Mouse (Mus musculus): ENCODE results near the gene Zfp867.

Zfp867 gene

GRCm38 (mm10) chr11:59472326-59472677 lies at the start of gene Zfp867:
TSS of gene Zfp867 (minus strand) at chr11:59472474.
- DNase-seq (ENCODE audit: low read depth, low spot score) = no peak

DNA sequence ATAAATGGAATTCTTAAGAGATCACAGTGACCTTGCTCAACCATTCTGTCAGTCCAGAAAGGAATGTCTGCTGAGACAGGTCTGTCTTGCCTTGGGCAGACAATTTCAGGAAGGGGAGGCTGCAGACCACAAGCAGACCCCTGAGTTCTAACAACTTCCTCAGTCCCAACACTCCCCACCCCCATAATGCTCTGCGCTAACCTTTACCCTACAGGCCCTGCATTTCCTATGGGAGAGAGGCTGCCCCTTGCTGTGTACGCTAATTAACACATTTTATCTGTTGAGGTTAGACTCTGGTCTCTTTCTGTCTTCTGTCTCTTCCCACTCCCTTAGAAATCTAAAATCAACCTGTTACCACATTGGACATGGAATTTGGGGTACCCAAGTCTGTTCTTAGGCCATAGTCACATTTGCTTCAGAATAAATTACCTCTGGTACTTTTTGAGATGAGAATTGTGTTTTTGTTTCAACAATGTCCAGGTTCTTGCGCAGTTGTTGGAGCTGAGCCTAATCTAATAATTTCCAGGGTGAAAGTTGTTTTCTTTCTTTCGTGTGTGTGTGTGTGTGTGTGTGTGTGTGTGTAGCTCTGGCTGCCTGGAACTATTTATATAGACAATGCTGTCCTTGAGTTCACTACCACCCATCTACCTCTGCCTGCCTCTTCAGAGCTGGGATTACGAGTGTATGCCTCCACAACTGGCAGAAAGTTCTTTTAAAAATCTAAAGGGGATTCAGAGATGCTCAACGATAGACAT lies 47.6 kb upstream of the Zfp867 start:
- no peak for DNase-seq (ENCODE audit: low read depth, low spot score)

GRCm38 (mm10) chr11:59518226-59518625 lies 46.0 kb upstream of the Zfp867 start:
- DNase-seq (ENCODE audit: low read depth, low spot score) = no peak

DNA sequence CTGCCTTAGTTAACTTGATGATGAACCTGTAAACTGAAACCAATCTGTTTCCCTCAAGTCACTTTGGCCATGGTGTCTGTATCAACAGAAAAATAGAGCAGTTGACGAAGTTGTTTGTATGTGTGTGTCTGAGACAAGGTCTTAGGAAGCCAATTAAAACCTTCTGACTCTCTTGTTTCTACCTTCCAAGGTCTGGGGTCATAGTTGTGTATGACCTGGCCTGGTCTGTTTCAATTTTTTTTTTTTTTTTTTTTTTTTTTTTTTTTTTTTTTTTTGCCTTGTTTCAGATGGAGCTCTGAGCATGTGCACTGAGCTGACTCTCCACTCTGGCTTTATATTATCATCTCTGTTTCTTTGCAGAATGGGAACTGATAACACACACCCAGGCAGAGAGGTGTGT lies 45.2 kb upstream of the Zfp867 start:
- DNase-seq (ENCODE audit: low read depth, low spot score) = no peak

- DNase-seq (ENCODE audit: low read depth, low spot score) = no peak
Measured at GRCm38 (mm10) chr11:59514789-59515188, 42.5 kb upstream of the Zfp867 start.

DNA sequence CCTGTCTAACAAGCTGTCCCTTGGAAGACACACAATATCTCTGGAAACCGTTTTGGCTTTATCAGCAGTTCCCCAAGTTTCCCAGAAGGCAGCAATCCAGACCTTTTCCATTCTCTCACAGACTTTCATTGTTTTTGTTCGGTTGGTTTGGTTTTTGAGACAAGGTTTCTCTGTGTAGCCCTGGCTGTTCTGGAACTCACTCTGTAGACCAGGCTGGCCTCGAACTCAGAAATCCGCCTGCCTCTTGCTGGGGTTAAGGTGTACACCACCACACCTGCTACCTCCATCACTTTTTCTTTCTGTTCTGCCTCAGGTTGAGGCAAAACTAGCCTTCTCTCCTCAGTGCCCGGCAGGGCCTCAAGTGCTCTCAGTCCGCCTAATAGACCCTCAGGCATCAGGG lies 42.1 kb upstream of the Zfp867 start:
- DNase-seq (ENCODE audit: low read depth, low spot score) = no peak

GRCm38 (mm10) chr11:59513556-59513955 lies 41.3 kb upstream of the Zfp867 start:
- no peak for DNase-seq (ENCODE audit: low read depth, low spot score)

- no peak for DNase-seq (ENCODE audit: low read depth, low spot score)
Measured at GRCm38 (mm10) chr11:59512733-59513132, 40.5 kb upstream of the Zfp867 start.

- DNase-seq (ENCODE audit: low read depth, low spot score) = no peak
Measured at GRCm38 (mm10) chr11:59511558-59511957, 39.3 kb upstream of the Zfp867 start.

GRCm38 (mm10) chr11:59506713-59507074 lies 34.4 kb upstream of the Zfp867 start:
- no peak for DNase-seq (ENCODE audit: low read depth, low spot score)

GRCm38 (mm10) chr11:59505839-59506712 lies 33.8 kb upstream of the Zfp867 start:
- peak; percentile 55 for DNase-seq (ENCODE audit: low read depth, low spot score)

DNA sequence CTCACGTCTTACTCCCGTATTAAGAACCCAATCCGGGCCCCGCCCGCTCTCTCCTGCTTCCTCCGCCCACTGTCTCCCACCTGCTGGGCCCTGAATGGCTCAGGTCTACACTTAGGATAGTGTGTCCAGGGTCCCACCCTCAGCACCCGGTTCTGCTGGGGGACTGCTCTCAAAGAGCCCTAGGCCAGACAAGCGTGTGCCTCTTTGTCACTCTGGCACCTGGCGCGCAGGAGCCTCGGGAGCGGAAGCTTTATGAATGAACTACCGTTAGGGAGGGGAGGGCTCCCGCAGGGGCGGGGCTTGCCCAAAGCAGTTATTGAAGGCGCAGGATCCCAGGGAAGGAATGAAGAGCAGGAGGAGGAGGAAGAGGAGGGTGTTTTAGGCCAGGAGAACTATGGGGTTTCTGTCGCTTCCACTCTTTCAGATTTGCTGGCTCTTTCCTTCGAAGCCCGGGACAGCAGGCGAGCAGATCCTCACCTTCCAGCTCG lies 33.1 kb upstream of the Zfp867 start:
- DNase-seq (ENCODE audit: low read depth, low spot score) = peak; percentile 48

GRCm38 (mm10) chr11:59501978-59502700 lies 29.9 kb upstream of the Zfp867 start:
- DNase-seq (ENCODE audit: low read depth, low spot score) = no peak

DNA sequence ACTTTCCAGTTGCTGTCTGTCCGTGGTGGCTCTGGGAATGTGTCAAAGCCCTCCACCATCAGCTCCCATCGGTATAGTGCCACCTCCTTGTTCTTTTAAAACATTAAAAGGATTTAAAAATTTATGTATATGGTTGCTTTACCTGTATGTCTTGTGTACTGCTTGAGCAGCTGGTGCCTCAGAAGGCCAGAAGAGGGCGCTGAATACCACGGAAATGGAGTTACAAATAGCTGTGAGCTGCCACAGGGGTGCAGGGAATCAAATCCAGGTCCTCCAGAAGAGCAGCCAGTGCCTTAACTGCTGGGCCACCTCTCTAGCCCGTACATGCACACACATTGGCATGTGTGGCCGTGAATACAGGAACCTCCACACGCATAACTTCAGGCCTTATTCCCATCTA lies 25.5 kb upstream of the Zfp867 start:
- DNase-seq (ENCODE audit: low read depth, low spot score) = no peak

GRCm38 (mm10) chr11:59496672-59497310 lies 24.5 kb upstream of the Zfp867 start:
- DNase-seq (ENCODE audit: low read depth, low spot score) = peak; percentile 61

DNA sequence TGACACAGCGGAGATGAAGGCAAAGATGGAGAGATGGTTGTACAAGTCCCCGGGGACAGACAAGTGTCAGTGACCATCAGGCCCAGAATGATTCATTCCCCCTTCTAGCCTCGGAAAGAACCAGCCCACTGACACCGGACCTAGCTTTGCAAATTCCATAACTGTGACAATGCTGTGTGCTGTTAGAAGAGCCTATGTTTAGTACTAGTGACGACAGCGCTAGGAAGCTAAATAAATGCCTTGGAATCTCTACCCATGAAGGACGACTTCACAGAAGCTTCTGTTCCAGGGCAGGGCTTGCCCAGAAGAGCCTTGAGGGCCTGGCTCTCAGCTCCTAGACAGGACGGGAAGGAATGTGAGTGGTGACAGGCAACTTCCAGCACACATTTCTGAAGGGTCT lies 13.9 kb upstream of the Zfp867 start:
- peak; percentile 59 for DNase-seq (ENCODE audit: low read depth, low spot score)

GRCm38 (mm10) chr11:59485641-59486040 lies 13.4 kb upstream of the Zfp867 start:
- no peak for DNase-seq (ENCODE audit: low read depth, low spot score)

- no peak for DNase-seq (ENCODE audit: low read depth, low spot score)
Measured at GRCm38 (mm10) chr11:59483212-59483611, 10.9 kb upstream of the Zfp867 start.

- no peak for DNase-seq (ENCODE audit: low read depth, low spot score)
Measured at GRCm38 (mm10) chr11:59477240-59477639, 5.0 kb upstream of the Zfp867 start.

- DNase-seq (ENCODE audit: low read depth, low spot score) = no peak
Measured at GRCm38 (mm10) chr11:59471413-59472325, 605 bp downstream of the Zfp867 start.

- no peak for DNase-seq (ENCODE audit: low read depth, low spot score)
Measured at GRCm38 (mm10) chr11:59460459-59460858, 11.8 kb downstream of the Zfp867 start.

Data from telencephalon, adult 2 months (tissue).